Mouse (Mus musculus): ENCODE measurements around the gene Vax2. TPM values are rescaled to one million over a fixed set of nuclear protein-coding genes. Genes with fewer than 3 reads are reported as not detected.
A peak's percentile ranks its signal among the peaks of the same experiment; 100 is the strongest.

Vax2 gene
- polyA plus RNA-seq, 1 experiment from 2014 or later, result not detected

DNA sequence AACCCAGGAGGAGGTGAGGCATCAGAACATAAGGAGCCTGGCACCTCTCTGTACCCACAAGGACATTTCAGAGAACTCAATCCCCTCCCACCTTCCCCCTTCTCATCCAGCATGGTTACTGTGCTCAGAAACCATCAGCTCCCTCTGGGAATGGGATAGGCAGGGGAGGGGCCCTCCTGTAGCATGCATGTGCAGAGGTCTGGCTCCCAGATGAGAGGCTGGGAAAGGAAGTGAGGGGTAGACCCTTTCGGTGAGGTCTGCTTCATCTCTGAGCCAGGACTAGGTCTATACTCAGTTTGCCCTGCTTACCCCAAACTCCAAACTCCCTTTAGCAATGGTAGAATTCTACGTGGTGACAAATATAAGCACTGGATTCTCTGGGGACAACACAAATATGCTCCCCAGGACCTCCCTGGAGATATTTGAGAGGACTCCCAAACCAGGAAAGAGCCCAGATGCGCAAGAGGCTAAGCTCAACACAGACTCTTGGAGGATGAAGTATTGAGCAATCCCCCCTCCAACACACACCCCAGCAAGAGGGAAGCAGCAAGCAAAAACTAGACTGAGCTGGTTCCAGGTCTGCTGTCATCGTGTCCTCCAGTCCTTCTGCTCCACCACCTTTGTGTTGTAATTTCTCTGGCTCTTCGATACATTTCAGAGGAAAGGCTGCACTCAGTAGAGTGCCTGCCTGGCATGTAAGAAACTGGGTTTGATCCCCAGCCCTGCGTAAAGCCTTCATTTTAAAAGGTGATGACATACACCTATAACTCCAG, 3.1 kb upstream of the Vax2 start:
- Histone ChIP-seq H3K36me3 (ENCODE audit: control insufficient read depth, insufficient read depth) (no peaks in the 10 kb centered on the region), H3K4me1 (replicated peaks; ENCODE audit: control insufficient read depth, insufficient read depth, low read length) (no peaks in the 10 kb centered on the region), H3K27me3 (replicated peaks; ENCODE audit: control insufficient read depth, insufficient read depth, low read length) (peaks cover 92% of the 10 kb centered on the region), H3K4me3 (ENCODE audit: low read depth, low read length) (no peak overlapping the region), H3K27ac (ENCODE audit: low read depth, low read length) (no peak overlapping the region), H3K9me3 (ENCODE audit: control insufficient read depth) (no peaks in the 10 kb centered on the region), H3K4me2 (replicated peaks; ENCODE audit: low read depth) (no peak overlapping the region), H3K9ac (ENCODE audit: low read depth, low read length) (no peak overlapping the region)
- ATAC-seq, result no peak
- 11% methylated on average over 6 of the region's 6 CpGs for WGBS
- no peak for TF ChIP-seq CTCF (IDR thresholded peaks at IDR 0.05; ENCODE audit: low read depth)

DNA sequence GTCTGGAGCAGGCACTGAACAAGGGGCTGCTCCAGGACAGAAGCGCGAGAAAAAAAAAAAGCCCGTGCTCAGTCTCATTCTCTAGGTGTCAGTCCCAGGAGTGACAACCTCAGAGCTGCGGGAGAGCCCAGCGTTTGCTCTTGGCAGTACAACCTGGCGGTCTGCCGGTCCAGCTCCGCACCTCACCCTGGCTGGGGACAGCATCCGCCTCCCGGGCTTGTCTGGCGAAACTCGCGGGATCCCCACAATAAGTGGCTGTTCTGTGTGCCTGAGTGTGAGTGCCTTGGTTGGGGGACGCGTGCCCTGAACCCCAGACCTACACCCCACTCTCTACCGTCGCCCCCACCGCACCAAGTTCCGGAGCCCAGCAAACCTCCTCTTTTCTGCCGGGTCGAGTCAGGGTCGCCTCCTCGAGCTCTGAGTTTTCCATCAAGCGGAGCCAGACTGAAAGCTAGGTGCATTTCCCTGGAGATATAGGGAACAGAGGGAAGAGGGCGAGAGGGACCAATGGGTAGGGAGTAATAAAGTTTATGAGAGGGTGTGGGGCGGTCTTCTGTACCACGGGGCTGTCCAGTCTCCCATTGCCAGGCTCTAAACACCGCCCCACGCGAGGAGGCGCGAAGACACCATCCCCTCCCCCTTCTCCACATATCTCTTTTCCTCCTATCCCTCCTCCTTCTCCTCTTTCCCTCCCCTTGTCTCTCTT, 550 bp upstream of the Vax2 start:
- no peaks in the 10 kb centered on the region for H3K9me3 ChIP-seq (ENCODE audit: control insufficient read depth)
- no peaks in the 10 kb centered on the region for H3K4me1 ChIP-seq (replicated peaks; ENCODE audit: control insufficient read depth, insufficient read depth, low read length)
- peak; percentile 51 for ATAC-seq
- peaks cover 99% of the 10 kb centered on the region for H3K27me3 ChIP-seq (replicated peaks; ENCODE audit: control insufficient read depth, insufficient read depth, low read length)
- TF ChIP-seq CTCF (IDR thresholded peaks at IDR 0.05; ENCODE audit: low read depth), result no peak
- peak overlapping the region; percentile 69 for H3K4me2 ChIP-seq (replicated peaks; ENCODE audit: low read depth)
- H3K27ac ChIP-seq (ENCODE audit: low read depth, low read length), result no peak overlapping the region
- 1% methylated on average over 32 of the region's 32 CpGs for WGBS
- H3K36me3 ChIP-seq (ENCODE audit: control insufficient read depth, insufficient read depth), result no peaks in the 10 kb centered on the region
- H3K9ac ChIP-seq (ENCODE audit: low read depth, low read length), result no peak overlapping the region
- peak overlapping the region; percentile 40 for H3K4me3 ChIP-seq (ENCODE audit: low read depth, low read length)

DNA sequence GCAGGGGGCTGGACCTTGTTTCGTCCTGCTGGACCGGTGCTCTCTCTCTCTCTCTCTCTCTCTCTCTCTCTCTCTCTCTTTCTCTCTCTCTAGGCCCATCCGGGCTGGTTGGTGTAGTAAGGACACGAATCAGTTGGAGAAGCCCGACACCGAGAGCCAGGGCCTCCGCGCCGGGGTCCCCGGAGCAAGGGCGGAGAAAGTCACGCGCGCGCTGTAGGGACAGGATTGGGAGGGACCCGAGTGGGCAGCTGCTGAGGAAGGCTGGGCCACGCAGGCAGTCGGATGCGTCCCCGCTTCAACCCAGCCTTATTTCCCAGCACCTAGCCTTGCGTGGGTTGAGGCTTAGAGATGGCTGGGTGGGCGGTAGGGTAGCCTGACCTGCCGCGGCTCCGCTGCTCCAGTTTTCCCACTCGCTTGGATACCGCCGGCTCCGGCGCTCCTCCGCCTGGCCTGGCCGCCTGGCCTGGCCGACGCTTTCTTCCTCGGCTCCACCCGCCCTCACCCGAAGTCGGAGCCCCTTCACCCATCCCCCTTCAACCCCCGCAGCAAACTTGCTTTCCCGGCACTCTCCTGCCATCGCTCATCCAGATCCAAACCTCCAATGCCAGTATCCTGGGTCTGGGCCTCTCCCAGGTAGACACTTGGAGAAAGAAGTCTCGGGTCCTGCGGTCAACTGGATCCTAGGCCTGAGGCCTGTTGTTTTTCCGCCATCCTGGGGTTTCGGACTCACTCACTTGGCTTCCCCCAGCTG, 836 bp downstream of the Vax2 start:
- H3K9ac ChIP-seq (ENCODE audit: low read depth, low read length), result no peak overlapping the region
- peak overlapping the region; percentile 40 for H3K4me3 ChIP-seq (ENCODE audit: low read depth, low read length)
- peak overlapping the region; percentile 69 for H3K4me2 ChIP-seq (replicated peaks; ENCODE audit: low read depth)
- no peaks in the 10 kb centered on the region for H3K36me3 ChIP-seq (ENCODE audit: control insufficient read depth, insufficient read depth)
- WGBS, result 4% methylated on average over 45 of the region's 45 CpGs
- no peak for TF ChIP-seq CTCF (IDR thresholded peaks at IDR 0.05; ENCODE audit: low read depth)
- H3K27me3 ChIP-seq (replicated peaks; ENCODE audit: control insufficient read depth, insufficient read depth, low read length), result peaks cover 98% of the 10 kb centered on the region
- H3K27ac ChIP-seq (ENCODE audit: low read depth, low read length), result no peak overlapping the region
- no peaks in the 10 kb centered on the region for H3K4me1 ChIP-seq (replicated peaks; ENCODE audit: control insufficient read depth, insufficient read depth, low read length)
- ATAC-seq, result no peak
- H3K9me3 ChIP-seq (ENCODE audit: control insufficient read depth), result no peaks in the 10 kb centered on the region

DNA sequence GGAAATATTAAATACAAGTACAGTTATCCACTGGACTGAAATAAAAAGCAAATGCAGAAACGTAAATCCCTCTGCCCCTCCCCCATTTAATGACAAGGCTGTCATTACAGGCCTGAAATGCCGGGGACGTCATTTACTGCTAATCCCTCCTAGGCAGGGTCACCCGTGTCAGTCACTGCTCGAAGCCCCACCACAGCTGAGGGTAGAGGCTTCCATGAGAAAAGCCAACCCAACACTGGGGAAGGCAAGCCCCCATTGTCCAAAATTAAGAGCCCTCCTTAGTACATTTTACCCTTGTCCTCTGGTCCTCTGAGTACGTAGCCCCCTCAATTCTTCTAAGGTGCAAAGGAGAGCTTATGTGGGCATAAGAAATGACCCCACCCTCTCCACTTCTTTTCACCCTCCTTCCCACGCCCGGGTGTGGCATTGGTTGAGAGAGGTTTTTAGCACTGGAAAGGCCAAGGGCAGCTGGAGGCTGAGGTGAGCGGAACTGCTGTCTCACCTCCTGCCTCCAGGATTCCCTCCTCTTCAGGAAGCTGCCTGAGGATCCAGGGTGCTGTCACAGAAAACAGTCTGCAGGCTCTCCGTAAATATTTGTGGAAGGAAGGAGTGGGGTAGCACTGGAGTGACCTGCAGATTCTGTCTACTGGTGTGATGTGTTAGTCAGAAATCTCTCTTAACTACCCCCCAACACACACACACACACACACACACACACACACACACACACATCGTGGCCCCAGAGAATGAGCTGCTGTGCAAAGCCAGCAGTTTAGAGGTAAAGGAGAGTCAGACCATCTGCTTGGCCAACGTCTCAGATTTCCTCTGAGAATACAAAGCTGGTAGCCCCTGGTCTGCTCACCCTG, 2.4 kb downstream of the Vax2 start:
- no peak for TF ChIP-seq CTCF (IDR thresholded peaks at IDR 0.05; ENCODE audit: low read depth)

DNA sequence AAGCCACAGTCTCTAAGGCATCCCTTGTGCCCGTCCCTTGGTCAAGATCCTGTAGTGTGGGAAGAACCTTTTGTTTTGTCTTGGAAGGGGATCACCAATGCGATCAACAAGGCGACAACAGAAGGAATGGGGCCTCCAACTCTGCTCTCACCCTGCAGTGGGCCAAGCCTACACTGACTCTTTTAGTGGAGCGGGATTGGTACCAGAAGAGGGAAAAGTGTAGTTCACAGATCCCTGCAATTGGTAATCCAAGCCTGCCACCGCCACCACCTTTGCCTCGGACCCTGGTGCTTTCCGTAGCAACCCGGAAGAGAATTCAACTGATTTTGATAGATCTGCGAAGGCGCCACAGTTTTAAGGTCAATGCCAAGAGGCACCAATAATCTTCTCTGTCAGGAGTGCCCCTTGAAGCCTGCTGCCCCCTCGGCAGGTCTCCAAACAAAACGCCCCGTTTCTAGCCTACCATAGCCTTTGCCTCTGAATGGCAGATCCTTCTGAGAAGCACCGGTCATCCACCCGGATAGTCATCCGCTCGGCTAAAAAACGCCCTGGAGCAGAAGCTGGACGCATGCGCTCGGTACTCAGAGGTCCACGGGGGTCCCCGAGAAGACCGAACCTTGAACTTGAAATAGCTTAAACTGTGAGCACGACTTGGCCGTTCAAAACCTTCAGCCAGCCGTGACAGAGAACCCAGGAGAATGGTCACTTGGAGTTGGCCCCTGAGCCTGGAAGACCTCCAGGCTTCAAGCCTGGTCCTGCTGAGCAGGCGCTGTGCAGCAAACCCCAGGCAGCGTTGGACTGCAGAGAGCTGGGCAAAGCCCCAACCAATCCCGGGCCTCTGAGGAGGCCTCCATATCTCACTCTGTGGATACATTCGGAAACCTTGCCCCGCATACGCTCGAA, 3.4 kb downstream of the Vax2 start:
- no peak overlapping the region for H3K4me2 ChIP-seq (replicated peaks; ENCODE audit: low read depth)
- ATAC-seq, result no peak

More for the DNA sequence above, 2.4 kb downstream of the Vax2 start:
- H3K9me3 ChIP-seq (ENCODE audit: control insufficient read depth), result no peaks in the 10 kb centered on the region
- H3K4me2 ChIP-seq (replicated peaks; ENCODE audit: low read depth), result no peak overlapping the region
- ATAC-seq, result no peak
- no peak overlapping the region for H3K27ac ChIP-seq (ENCODE audit: low read depth, low read length)
- H3K36me3 ChIP-seq (ENCODE audit: control insufficient read depth, insufficient read depth), result no peaks in the 10 kb centered on the region
- H3K4me3 ChIP-seq (ENCODE audit: low read depth, low read length), result no peak overlapping the region
- WGBS, result 8% methylated on average over 12 of the region's 12 CpGs
- no peak overlapping the region for H3K9ac ChIP-seq (ENCODE audit: low read depth, low read length)
- peaks cover 98% of the 10 kb centered on the region for H3K27me3 ChIP-seq (replicated peaks; ENCODE audit: control insufficient read depth, insufficient read depth, low read length)
- no peaks in the 10 kb centered on the region for H3K4me1 ChIP-seq (replicated peaks; ENCODE audit: control insufficient read depth, insufficient read depth, low read length)

More for the DNA sequence above, 3.4 kb downstream of the Vax2 start:
- 2% methylated on average over 34 of the region's 34 CpGs for WGBS
- no peak for TF ChIP-seq CTCF (IDR thresholded peaks at IDR 0.05; ENCODE audit: low read depth)
- no peaks in the 10 kb centered on the region for H3K36me3 ChIP-seq (ENCODE audit: control insufficient read depth, insufficient read depth)
- 0 out of 2 replicates have a peak overlapping the region, but pooled peaks have one; percentile 7 for H3K4me3 ChIP-seq (ENCODE audit: low read depth, low read length)
- H3K9ac ChIP-seq (ENCODE audit: low read depth, low read length), result no peak overlapping the region
- H3K27me3 ChIP-seq (replicated peaks; ENCODE audit: control insufficient read depth, insufficient read depth, low read length), result peaks cover 98% of the 10 kb centered on the region
- no peak overlapping the region for H3K27ac ChIP-seq (ENCODE audit: low read depth, low read length)
- H3K9me3 ChIP-seq (ENCODE audit: control insufficient read depth), result no peaks in the 10 kb centered on the region
- H3K4me1 ChIP-seq (replicated peaks; ENCODE audit: control insufficient read depth, insufficient read depth, low read length), result no peaks in the 10 kb centered on the region
